Mouse (Mus musculus) kidney, postnatal 4 days (tissue): ENCODE results near the gene Ttc7.

Source experiments
- DNase-seq, 2 experiments: peaks; one replicate each; pipeline ENCODE4 v3.0.0; 2021; ENCODE audit warnings: mixed read lengths in 2 of 2

Ttc7 gene

DNA sequence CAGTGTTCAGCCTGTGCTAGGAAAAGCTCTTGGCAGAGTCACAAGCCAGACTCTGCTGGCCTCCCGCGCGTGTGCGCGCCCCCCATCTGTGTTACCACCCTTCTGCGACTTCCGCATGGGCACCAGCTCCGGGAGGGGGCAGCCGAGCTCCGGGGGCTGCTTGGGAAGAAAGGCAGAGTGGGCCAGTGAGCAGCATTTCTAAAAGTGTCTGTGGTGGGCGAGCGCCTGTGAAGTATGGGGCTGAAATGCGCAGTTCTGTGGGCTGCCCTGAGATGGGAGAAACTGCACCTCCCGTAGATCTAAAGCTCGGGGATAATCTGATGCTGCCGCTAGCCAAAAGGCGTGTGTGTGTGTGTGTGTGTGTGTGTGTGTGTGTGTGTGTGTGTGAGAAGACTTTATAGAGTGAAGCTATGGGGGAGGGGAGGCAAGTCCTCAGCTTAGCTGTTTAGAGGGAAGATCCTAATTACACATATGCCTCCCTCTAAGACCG, 86.6 kb downstream of the Ttc7 start:
- DNase-seq = peak in 1 of 2 experiments; percentile 47

DNA sequence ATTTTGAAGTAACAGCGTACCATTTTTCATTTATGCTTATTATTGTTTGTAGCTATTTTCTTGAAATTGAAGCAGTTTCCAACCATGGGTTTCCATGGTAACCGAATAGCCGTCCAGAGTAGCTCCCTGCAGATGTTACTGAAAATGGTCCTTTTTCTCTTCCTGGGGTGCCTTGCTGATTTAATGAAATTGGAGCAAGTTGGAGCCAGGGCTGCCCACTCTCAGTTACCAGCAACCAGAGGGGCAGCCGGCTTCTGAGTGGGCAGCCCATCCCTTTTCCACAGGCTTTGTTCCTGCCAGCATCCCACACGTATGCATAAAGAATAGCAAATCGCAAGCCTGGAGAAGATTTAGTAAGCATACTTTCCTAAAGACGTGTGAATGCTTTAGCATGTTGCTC, 89.5 kb downstream of the Ttc7 start:
- DNase-seq = no peak

DNA sequence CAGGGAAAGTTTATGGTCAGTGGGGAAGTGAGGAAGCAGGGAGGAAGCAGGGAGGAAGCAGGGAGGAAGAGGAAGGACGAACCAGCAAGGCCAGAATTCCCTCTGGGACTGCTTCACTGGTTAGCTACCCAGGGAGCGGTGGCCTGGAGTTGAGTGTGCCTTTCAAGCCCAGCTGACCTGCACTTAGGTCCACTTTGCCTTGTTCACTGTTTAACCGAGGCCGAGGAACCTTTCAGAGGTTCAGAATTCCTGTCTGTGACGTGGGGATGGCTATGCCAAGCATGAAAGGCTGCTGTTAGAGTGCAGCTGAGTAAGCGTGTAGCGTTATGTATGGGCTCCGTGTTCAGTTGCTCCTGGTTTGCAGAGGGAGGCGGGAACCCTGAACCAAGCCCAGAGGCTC, 90.6 kb downstream of the Ttc7 start:
- DNase-seq = peak in 1 of 2 experiments; percentile 50

DNA sequence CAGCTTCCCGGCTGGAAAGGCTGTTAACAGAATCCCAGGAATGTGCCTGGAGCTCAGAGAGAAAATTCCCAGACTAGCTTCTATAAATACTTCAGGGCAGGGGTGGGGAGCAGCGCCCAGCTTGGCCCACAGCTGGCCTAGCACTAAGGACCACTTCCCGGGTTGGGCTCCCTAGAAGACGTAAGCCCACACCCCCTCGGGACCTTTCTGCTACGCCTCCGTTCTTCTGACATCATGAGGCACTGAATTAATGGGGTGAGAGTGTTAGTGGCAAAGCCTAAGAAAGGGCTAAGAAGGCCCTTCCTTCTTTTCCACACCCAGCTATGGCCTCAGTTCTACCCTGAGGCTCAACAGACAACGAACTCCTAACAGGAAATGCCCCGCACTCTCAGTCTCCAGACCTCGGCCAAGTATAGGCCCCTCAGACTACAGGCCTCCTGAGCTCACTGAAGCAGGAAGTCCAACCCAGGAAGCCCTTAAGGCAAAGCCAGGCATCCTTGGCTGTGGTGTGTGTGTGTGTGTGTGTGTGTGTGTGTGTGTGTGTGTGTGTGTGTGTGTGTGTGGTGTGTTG, 93.3 kb downstream of the Ttc7 start:
- DNase-seq = peak in 1 of 2 experiments; percentile 66

DNA sequence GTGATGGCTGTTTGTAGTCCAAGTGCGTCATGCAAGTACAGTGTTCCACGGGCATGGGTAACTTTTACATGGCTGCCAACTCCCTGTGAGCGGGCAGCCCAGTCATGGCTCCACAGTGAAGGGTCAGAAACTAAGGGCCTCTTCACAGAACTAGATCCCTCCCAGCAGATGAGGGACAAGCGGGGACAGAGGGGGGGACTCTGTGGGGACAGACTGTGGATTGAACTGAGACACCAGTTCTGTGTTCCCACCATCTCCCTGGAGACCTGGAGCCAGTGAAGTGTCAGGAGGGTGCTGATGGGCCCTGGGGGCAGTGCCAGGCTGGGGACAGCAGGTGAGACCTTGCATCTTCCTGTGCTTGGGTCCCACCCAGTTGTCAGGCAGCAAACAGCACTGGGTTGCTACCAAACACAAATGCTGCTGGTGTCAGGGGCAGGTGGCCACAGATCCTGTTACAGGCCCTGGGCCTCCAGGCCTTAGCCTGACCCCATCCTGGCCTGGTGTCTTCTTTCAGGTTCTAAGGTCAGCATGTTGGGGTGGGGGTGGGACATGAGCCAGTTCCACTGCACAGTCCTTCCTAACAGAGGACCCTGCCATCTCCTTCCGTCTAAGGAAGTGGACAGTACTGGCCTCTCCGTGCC, 94.3 kb downstream of the Ttc7 start:
- DNase-seq = no peak

DNA sequence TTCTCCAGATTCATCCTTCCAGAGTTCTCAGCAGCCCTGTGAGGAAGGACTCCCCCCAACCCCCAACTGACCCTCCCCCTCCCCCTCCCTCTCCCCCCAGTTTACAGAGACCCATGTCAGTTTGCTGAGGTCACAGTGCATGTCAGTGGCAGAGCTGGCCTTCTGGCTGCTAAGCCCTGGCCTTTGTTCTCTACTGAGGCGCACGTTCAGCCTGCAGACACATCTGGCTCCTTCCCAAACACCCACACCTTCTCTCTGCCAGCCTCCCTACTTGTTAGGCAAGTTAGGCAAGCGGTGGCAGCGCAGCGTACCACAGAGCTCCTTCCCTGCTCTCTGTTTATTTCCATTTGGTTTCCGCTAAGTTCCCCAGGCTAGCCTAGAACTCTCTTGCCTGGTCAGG, 94.8 kb downstream of the Ttc7 start:
- peak in 1 of 2 experiments; percentile 37 for DNase-seq

DNA sequence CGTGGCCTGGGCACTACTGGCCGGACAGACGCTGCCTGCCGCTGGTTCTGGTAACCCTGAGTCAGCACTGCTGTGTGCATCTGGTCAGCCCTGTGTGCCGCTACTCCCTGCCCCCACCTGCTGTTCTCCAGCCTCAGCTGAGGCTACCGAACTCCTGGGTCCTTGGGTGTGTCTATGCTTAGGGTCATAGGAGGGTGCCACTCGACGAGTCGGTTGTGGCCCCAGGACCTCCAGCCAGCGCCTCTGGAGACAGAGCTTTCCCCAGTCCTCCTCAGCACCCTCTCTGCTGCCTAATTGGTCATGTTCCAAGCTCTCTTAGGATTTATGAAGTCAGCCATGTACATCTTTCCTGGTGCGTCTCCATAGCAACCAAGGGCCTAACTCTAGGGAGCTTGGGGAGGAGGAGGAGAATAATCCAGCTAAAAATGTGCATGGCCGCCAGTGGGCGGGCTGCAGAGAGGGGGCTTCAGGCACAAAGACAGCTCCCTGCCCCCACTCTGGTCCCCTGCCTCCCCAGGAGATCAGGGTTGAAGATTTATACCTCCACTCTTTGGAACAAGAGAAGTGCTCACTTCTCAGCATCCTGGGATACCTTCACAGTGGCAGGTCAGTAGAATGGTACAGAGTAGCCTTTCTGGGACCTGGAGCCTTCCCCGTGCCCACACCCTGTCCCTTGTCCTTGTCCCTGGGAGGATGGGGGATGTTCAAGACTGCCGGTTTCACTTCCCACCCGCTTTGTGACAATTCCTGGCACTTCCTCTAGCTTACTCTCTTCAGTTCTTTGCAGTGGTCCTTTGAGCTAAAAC, 95.9 kb downstream of the Ttc7 start:
- peak in 1 of 2 experiments; percentile 63 for DNase-seq

DNA sequence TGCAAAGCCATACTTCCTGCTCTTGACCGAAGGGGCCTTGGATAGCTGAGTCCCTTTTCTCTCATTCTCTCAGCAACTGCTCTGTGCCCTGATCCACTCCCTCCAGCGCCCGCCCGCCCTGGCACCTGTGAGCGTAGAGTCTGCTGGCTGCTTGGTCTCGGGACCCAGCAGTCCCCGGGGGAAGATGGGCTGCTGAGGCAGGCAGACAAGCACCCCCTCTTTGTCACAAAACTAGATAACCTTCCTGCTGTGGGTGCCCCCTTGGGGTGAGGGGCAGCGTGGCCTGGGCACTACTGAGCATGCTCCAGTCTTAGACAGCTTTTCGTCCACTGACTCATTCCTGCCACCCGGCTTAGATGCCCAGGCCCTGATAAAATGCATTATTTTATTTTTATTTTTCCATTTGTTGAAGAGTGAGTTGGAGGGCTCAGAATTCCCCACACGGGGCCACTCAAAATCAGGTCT, 96.5 kb downstream of the Ttc7 start:
- peak in 1 of 2 experiments; percentile 26 for DNase-seq

DNA sequence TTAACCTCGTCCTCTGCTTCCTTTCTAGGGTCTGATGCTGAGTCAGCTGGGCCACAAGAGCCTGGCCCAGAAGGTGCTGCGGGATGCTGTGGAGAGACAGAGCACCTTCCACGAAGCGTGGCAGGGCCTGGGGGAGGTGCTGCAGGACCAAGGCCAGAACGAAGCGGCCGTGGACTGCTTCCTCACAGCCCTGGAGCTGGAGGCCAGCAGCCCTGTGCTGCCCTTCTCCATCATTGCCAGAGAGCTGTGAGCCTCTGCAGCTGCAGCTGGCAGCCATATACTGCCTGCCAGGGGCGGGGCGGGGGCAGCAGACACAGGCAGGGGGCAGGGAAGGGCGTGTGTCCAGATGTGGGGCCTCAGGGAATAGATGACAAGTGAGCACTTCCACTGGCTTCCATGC, 97.1 kb downstream of the Ttc7 start:
- peak; percentile 57 to 73 for DNase-seq

DNA sequence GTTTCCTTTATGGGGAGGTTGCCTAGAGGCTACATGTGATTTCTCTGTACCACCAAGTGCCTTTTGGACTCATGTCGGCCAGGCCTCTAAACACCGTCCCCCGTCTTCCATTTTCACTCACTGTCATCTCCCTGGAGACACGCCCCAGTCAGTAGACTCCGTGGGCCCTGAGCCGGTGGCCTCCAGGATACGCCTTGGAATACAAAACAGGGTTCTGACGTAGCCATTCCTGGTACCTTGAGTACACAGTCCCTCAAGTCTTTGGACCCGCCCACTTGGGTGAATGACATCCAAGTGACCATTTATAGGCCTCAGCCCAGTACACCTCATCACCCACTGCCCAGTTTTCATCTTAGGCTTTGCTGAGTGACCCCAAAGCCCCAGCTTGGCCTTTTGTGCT, 98.0 kb downstream of the Ttc7 start:
- no peak for DNase-seq

DNA sequence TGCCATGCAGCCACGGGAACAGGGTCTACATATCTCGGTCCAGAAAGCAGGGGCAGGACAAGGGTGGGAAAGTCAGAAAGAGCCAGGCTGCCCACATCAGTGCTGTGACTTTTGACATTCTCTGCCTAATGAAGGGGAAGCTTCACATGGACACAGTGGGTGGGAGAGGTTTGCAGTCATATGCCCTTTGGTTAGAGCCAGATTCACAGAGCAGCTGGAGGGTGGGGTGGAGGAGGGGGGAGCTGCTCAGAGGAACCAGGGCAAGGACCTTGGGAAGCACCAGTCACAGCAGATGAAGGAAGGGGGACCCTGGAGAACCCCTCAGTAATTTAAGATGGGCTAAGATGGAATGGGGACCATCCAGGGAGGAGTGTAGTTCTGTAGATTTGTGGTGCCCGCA, 103.1 kb downstream of the Ttc7 start:
- DNase-seq = no peak

DNA sequence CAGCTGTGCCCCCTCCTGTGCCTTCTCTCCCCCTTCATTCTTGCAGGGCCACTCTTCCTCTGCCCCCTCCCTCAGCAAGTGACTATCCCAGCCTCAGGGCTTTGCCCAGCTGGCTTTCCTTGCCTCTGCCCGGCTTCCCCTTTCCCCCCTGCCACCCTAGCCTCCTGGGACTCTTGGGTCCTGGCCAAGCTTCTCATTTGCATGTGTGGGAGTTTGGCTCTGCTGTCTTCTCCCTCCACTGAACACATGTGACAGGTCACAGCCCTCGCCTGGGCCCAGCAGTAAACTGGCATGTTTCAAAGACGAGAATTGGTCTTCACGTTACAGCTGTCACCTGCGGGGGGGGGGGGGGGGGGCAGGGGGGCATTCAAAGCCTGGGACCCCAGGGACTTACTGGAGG, 104.4 kb downstream of the Ttc7 start:
- DNase-seq = peak; percentile 79 to 86

DNA sequence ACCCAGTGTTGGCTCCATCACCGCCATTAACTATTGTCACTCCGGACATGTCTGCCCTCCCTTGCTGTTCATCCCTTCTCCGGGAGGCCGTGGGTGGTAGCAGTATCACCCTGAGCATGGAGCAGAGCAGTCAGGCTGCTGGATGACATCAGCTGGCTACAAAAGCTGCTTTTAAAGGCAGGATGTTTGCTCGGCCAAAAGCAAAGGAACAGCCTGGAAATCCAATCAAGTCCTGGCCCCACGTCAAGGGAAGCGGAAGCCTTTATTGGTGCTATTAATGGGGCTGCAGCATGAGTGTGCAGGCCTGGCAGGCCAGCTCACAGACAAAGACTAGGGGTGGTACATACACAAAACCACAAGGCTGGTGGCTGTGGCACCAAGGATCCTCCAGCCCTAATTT, 108.6 kb downstream of the Ttc7 start:
- peak in 1 of 2 experiments; percentile 56 for DNase-seq

DNA sequence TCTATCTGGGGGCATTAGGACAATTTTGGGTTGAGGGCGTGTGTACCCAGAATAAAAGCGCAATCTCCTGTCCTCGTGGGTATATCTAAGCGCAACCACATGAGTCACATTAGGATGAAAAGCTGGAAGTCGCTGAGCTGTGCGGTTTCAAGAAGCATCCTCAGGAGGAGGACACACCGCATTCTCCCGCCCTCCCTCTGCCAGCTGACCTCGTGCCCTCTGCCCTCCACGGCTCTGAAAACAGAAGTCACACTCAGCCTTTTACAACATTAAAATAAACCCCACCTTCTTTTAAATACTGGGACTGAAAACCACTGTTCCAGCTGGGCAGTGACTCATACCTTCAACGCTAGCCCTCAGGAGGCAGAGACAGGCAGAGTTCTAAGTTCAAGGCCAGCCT, 114.4 kb downstream of the Ttc7 start:
- DNase-seq = peak in 1 of 2 experiments; percentile 22

DNA sequence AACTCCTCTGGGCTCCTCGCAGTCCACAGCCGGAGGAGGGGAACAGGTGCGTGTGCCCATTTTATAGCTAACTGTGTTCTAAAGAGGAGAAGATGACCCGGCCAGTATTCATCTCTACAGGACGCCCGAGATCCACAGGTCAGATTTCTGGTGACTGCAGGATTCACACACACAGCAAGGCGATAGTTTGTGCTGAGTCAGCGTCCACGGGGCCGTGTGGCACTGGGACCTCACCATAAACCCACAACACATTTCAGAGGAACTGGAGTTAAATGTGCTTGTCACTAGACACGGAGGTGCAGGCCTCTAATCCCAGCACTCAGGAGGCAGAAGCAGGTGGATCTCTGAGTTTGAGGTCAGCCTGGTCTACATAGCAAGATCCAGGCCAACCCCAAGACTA, 119.8 kb downstream of the Ttc7 start:
- DNase-seq = no peak

DNA sequence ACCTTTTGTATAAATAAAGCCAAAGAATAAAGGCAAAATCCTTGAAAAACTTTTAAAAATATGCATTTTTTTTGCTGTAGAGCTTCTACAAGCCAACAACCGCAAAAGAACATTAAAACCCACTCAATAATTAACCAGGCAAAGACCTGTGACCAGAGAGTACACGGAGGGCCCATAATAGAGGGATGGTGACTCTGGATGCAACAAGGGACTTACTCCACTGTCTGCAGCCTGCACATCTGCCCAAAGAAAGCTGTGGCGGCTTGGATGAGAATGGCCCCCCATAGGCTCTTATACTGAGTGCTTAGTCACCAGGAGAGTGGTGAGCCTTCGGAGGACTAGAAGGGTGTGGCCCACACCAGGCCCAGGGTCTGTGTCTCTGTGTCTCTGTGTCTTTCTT, 120.8 kb downstream of the Ttc7 start:
- no peak for DNase-seq

DNA sequence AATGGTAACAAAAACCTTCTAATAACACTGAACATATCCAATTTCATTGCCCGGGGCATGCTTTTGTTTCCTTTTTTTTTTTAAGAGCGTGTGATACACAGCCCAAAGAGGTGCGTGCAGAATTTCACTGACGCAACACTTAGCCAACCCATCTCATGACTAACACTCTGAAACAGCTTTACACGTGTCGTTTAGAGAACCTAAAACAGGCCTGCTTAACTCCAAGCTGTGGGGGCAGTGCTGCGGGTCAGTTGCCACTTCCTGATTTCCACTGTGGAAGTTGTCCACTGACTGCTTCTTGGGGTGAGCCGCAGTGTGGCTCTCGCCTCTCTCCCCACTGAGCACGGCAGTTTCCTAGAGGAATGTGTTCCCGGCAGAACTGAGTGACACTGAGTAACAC, 122.9 kb downstream of the Ttc7 start:
- DNase-seq = no peak

DNA sequence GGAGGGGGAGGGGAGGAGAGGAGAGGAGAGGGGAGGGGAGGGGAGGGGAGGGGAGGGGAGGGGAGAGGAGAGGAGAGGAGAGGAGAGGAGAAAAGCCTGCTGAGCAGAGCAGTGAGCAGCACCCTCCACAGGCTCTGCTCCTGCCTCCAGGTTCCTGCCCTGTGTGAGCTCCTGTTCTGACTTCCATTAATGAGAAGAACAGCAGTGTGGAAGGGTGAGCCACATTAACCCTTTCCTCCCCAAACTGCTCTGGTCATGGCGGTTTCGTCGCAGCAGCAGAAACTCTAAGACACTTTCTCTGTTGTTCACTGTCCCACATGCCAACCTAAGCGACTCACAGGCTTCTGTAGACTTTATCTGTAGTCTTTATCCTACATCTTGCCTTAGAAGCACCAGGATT, 124.0 kb downstream of the Ttc7 start:
- DNase-seq = no peak

DNA sequence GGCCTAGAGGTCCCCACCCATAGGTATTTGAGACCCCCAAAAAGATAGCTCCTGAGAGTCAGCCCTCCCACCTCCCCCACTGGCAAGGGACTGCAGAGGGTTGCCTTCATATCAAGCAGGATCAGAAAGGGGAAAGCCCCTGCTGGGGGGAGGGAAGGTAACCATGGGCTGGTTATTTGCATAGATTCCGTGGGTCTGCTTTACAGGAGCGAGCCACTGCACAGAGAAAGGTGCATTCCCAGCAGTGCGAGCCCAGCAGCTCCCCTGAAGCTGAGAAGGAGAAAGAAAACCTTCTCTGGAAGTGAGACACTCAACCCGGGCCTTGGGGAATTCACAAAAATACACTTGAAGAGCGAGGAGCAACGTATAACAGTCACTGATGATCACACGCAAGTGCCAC, 135.4 kb downstream of the Ttc7 start:
- DNase-seq = no peak

DNA sequence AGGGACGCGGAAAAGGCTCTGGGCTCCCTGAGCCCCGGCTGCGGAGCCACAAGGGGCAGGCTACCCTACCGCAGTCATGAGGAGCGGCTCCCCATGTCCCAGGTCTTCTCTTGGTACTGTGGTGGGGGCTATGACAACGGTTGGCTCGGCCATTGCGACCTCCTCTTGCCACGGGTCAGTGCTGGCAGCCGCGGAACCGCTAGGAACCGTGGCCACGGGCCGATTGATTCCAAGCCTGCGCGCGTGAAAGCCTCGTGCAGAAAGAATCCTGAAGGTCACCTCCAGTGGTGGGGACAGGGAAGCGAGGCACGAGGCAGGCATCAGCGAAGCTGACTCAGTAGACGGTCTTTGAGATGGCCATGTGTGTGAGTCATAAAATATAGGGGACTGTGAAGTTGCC, 144.8 kb downstream of the Ttc7 start, which contains the start of gene Stpg4:
Gene Stpg4 (minus strand): TSS at position 231 of the 400 bp plus-strand sequence.
- peak in 1 of 2 experiments; percentile 32 for DNase-seq

DNA sequence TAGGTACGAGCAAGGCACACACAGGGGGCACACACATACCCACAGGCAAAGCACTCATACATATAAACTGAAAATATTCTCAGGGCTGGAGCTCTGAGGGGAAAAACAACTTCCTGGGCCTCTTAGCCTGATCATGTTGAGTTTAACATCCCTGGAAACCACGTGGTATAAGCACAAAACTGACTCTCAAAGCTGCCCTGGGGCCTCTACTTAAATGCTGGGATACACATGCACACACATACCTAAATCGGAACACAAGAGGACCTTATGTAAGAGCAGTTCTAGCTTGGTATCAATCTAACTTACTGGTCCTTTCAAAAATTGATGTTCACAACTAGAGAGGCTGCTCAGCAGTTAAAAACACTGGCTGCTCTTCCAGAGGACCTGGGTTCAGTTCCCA, 146.7 kb downstream of the Ttc7 start:
- no peak for DNase-seq
